Mouse (Mus musculus): ENCODE results near the gene Eif2b3.

DNA sequence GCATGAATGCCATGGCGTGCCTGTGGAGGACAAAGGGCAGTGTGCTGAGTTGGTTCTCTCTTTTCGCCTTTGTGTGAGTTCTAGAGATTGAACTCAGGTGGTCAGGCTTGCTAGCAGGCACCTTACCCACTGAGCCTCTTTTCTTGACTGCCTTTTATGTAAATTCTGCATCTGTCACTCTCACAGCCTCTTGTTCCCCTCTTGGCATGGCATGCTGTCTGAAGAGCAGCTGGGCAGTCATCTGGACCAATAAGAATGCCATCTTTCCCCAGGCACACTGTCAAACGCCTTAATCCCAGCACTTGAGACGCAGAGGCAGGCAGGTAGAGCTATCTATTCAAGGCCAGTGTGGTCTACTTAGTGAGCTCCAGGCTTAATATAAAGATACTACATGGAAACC lies 34.8 kb downstream of the Eif2b3 start:
- TF ChIP-seq CTCF (IDR thresholded peaks at IDR 0.05; ENCODE audit: borderline replicate concordance, control insufficient read depth, extremely low read depth, insufficient read depth, low read length, poor library complexity) (no peak), POLR2A (IDR thresholded peaks at IDR 0.05; ENCODE audit: control insufficient read depth, extremely low read depth, insufficient read depth, low read length, poor library complexity) (no peak)
